Mouse (Mus musculus) cerebellum, adult 2 months (tissue): ENCODE measurements around the gene Casp8.

Source experiments
- CTCF ChIP-seq: fragments of 200-500 bp; IDR thresholded peaks from 2 replicates; pipeline ENCODE4 v1.5.1; 2011; ENCODE audit warnings: low read depth, mild to moderate bottlenecking, control low read depth, low read length, moderate library complexity, borderline replicate concordance; ENCODE audit not compliant: insufficient read depth
- POLR2A ChIP-seq: fragments of 200-500 bp; IDR thresholded peaks from 2 replicates; pipeline ENCODE4 v1.6.1; 2011; ENCODE audit warnings: low read length, control low read depth, borderline replicate concordance; ENCODE audit not compliant: insufficient read depth

DNA sequence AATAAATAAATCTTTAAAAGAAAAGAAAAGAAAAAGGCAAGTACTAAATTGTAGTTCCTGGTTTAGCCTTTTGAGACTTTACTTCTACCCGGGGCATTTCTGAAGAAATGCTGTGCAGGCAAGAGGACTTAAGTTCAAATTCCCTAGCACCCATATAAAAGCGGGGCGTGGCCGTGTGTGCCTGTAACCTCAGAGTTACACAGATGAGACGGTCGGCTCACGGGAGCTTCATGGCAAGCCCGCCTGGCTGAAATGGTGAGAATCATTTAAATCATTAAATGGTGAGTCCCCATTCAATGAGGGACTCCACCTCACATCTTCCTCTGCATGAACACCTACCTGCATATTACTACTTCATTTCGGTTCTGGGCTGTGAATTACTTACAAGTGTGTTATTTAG is 25.5 kb upstream of the Casp8 start:
- no peak for TF ChIP-seq CTCF
- TF ChIP-seq POLR2A, result no peak
